8 mouse cellular contexts compared by ENCODE assay signal in the genomic region with DNA sequence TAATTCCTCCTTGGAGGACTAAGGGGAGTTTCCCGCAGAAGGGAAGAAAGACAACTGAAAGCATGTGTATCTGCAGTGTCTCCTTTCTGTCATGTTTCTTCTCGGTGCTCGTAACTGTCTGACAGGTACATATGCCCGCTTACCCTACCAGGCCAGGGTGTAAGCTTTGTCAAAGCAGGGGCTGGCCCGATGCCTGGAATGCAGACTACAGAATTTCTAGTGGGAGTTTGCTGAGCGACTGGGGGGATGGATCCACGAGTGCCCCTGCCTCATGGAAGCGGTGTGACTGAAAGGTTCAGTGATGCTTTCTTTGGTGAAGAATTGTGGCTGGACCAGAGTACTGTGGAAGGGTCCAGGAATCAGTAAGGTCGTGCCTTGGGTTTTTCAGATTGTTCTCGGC. TPM values are rescaled to one million over a fixed set of nuclear protein-coding genes. Genes with fewer than 3 reads are reported as not detected.
DNase-seq lines count a peak whose midpoint lies in the region; ATAC-seq and TF ChIP-seq lines count a peak whose summit lies in the region.

No protein-coding gene starts in this region.

- no peak for DNase-seq in kidney, adult 2 months
- no peak for DNase-seq in embryonic facial prominence, embryonic 11.5 days (ENCODE audit: low spot score)
- no peak for DNase-seq in hindbrain, postnatal 0 days (ENCODE audit: low spot score)
- no peak for DNase-seq in midbrain, postnatal 0 days (ENCODE audit: low spot score)
- DNase-seq in spleen, postnatal 36 days (ENCODE audit: low spot score in 2 of 2) = no peak
- DNase-seq in urinary bladder, adult 18-20 months (ENCODE audit: low spot score in 2 of 2) = no peak
- DNase-seq in thymus, postnatal 14 days = no peak

- ATAC-seq in kidney, embryonic 16.5 days (ENCODE audit: low FRiP score, low TSS enrichment) = no peak
- ATAC-seq in embryonic facial prominence, embryonic 11.5 days (replicated peaks; ENCODE audit: insufficient number of reproducible peaks, low FRiP score, low TSS enrichment, low read depth) = no peak
- no peak for ATAC-seq in hindbrain, postnatal 0 days
- no peak for ATAC-seq in midbrain, postnatal 0 days (ENCODE audit: low FRiP score)

- H3K4me1 ChIP-seq in kidney, embryonic 16.5 days (ENCODE audit: insufficient read depth, low read length) = peaks cover 42% of the 10 kb centered on the region
- peaks cover 15% of the 10 kb centered on the region for H3K4me1 ChIP-seq in kidney, adult 2 months (ENCODE audit: control insufficient read depth, insufficient read depth, low read length)
- H3K4me1 ChIP-seq in embryonic facial prominence, embryonic 11.5 days (ENCODE audit: control insufficient read depth, insufficient read depth, low read length) = no peaks in the 10 kb centered on the region
- peaks cover 14% of the 10 kb centered on the region; the same call in 1 of the 2 replicates for H3K4me1 ChIP-seq in hindbrain, postnatal 0 days (ENCODE audit: insufficient read depth, low read length)
- H3K4me1 ChIP-seq in midbrain, postnatal 0 days (ENCODE audit: insufficient read depth, low read length) = peaks cover 8% of the 10 kb centered on the region; the same call in 1 of the 2 replicates

- no peak for TF ChIP-seq POLR2A in kidney, adult 2 months (IDR thresholded peaks at IDR 0.05; ENCODE audit: low read depth, low read length)

- H3K4me2 ChIP-seq in kidney, embryonic 16.5 days (replicated peaks; ENCODE audit: low read depth, low read length) = peak overlapping the region; percentile 83
- peak overlapping the region; percentile 76 for H3K4me2 ChIP-seq in embryonic facial prominence, embryonic 11.5 days (ENCODE audit: low read depth, low read length)
- H3K4me2 ChIP-seq in hindbrain, postnatal 0 days (ENCODE audit: low read depth, low read length) = peak overlapping the region; percentile 88
- H3K4me2 ChIP-seq in midbrain, postnatal 0 days (ENCODE audit: low read depth, low read length, poor library complexity, severe bottlenecking) = peak overlapping the region; percentile 83

- peak overlapping the region; percentile 97 for H3K4me3 ChIP-seq in kidney, embryonic 16.5 days (ENCODE audit: low read length)
- no peak overlapping the region for H3K4me3 ChIP-seq in kidney, adult 2 months (ENCODE audit: insufficient read depth, low read depth, low read length)
- H3K4me3 ChIP-seq in embryonic facial prominence, embryonic 11.5 days (ENCODE audit: low read depth, low read length) = peak overlapping the region; percentile 95
- peak overlapping the region; percentile 71; the same call in 1 of the 2 replicates for H3K4me3 ChIP-seq in hindbrain, postnatal 0 days (ENCODE audit: low read length)
- peak overlapping the region; percentile 62 for H3K4me3 ChIP-seq in midbrain, postnatal 0 days (ENCODE audit: low read depth, low read length)

- H3K9ac ChIP-seq in kidney, embryonic 16.5 days (replicated peaks; ENCODE audit: low read length) = peak overlapping the region; percentile 94; the same call in 1 of the 2 replicates
- H3K9ac ChIP-seq in embryonic facial prominence, embryonic 11.5 days (replicated peaks; ENCODE audit: low read length) = no peak overlapping the region; the same call in 1 of the 2 replicates
- H3K9ac ChIP-seq in hindbrain, postnatal 0 days (replicated peaks; ENCODE audit: low read length) = no peak overlapping the region
- 0 out of 2 replicates have a peak overlapping the region, but pooled peaks have one; percentile 77 for H3K9ac ChIP-seq in midbrain, postnatal 0 days (replicated peaks; ENCODE audit: low read length, poor library complexity, severe bottlenecking)

- H3K27ac ChIP-seq in kidney, embryonic 16.5 days (ENCODE audit: low read length) = no peak overlapping the region
- no peak overlapping the region for H3K27ac ChIP-seq in kidney, adult 2 months (ENCODE audit: insufficient read depth, low read depth, low read length)
- no peak overlapping the region for H3K27ac ChIP-seq in embryonic facial prominence, embryonic 11.5 days (replicated peaks; ENCODE audit: low read depth, low read length)
- no peak overlapping the region for H3K27ac ChIP-seq in hindbrain, postnatal 0 days
- no peak overlapping the region for H3K27ac ChIP-seq in midbrain, postnatal 0 days (ENCODE audit: low read depth, low read length)

- peaks cover 12% of the 10 kb centered on the region; the same call in 1 of the 2 replicates for H3K36me3 ChIP-seq in kidney, embryonic 16.5 days (ENCODE audit: insufficient read depth, low read length)
- H3K36me3 ChIP-seq in kidney, adult 2 months (ENCODE audit: control insufficient read depth, insufficient read depth, low read length) = no peaks in the 10 kb centered on the region; the same call in 1 of the 2 replicates
- no peaks in the 10 kb centered on the region; the same call in 1 of the 2 replicates for H3K36me3 ChIP-seq in embryonic facial prominence, embryonic 11.5 days (replicated peaks; ENCODE audit: control insufficient read depth, insufficient read depth, low read depth, low read length)
- H3K36me3 ChIP-seq in hindbrain, postnatal 0 days (ENCODE audit: insufficient read depth, low read length) = peaks cover 6% of the 10 kb centered on the region; the same call in 1 of the 2 replicates
- H3K36me3 ChIP-seq in midbrain, postnatal 0 days (ENCODE audit: insufficient read depth, low read length) = peaks cover 7% of the 10 kb centered on the region

- no peaks in the 10 kb centered on the region for H3K9me3 ChIP-seq in kidney, embryonic 16.5 days (ENCODE audit: low read length)
- H3K9me3 ChIP-seq in embryonic facial prominence, embryonic 11.5 days (replicated peaks; ENCODE audit: control insufficient read depth, low read length) = no peaks in the 10 kb centered on the region
- no peaks in the 10 kb centered on the region for H3K9me3 ChIP-seq in hindbrain, postnatal 0 days (ENCODE audit: low read length)
- H3K9me3 ChIP-seq in midbrain, postnatal 0 days (ENCODE audit: low read length) = no peaks in the 10 kb centered on the region

- no peak for TF ChIP-seq CTCF in kidney, adult 2 months (conservative IDR thresholded peaks at IDR 0.05; ENCODE audit: insufficient read depth, insufficient read length, low read depth, low read length)
- TF ChIP-seq CTCF in hindbrain, postnatal 0 days (IDR thresholded peaks at IDR 0.05; ENCODE audit: low read depth) = no peak
- TF ChIP-seq CTCF in midbrain, postnatal 0 days (IDR thresholded peaks at IDR 0.05) = no peak

- no peaks in the 10 kb centered on the region for H3K27me3 ChIP-seq in kidney, embryonic 16.5 days (ENCODE audit: insufficient read depth, low read length)
- H3K27me3 ChIP-seq in kidney, adult 2 months (replicated peaks; ENCODE audit: control insufficient read depth, insufficient read depth, low read length) = no peaks in the 10 kb centered on the region
- H3K27me3 ChIP-seq in embryonic facial prominence, embryonic 11.5 days (ENCODE audit: control insufficient read depth, insufficient read depth, low read length) = no peaks in the 10 kb centered on the region
- no peaks in the 10 kb centered on the region for H3K27me3 ChIP-seq in hindbrain, postnatal 0 days (ENCODE audit: insufficient read depth, low read length)
- no peaks in the 10 kb centered on the region for H3K27me3 ChIP-seq in midbrain, postnatal 0 days (ENCODE audit: insufficient read depth, low read length)

- 86% methylated on average over 10 of the region's 10 CpGs for WGBS in kidney, embryonic 16.5 days
- WGBS in kidney, adult 2 months = 77% methylated on average over 10 of the region's 10 CpGs
- 90% methylated on average over 10 of the region's 10 CpGs for WGBS in embryonic facial prominence, embryonic 11.5 days
- 80% methylated on average over 10 of the region's 10 CpGs for WGBS in hindbrain, postnatal 0 days
- whole genome bisulfite sequencing in midbrain, postnatal 0 days = 93% methylated on average over 10 of the region's 10 CpGs

RNA-seq across cellular contexts. Expression of gene Sec23ip, which starts 1.4 kb away (rescaled TPM):
- polyA plus RNA-seq in kidney, embryonic 16.5 days (2015; fragmentation: Nextera tagmentation; extraction: Ambion mirVana) = 39.2 TPM in 2 replicates
- polyA plus RNA-seq in kidney, adult 2 months (2012; rRNA removed) = 29.9 and 35.5 TPM in 2 replicates
- polyA plus RNA-seq in embryonic facial prominence, embryonic 11.5 days (2014; fragmentation: Nextera tagmentation; extraction: Ambion mirVana) = 38.3 and 38.4 TPM in 2 replicates
- total RNA-seq in hindbrain, postnatal 0 days (2014; rRNA removed) = 18.7 and 19.0 TPM in 2 replicates
- polyA plus RNA-seq in hindbrain, postnatal 0 days (2015; fragmentation: Nextera tagmentation; extraction: Ambion mirVana) = 24.6 and 26.1 TPM in 2 replicates
- 23.5 and 35.7 TPM in 2 replicates for total RNA-seq in midbrain, postnatal 0 days (2014; rRNA removed)
- 26.3 and 26.4 TPM in 2 replicates for polyA plus RNA-seq in midbrain, postnatal 0 days (2015; fragmentation: Nextera tagmentation; extraction: Ambion mirVana)

RNA-seq across cellular contexts. Expression of gene Mcmbp, which starts 5.9 kb away (rescaled TPM):
- polyA plus RNA-seq in kidney, embryonic 16.5 days (2015; fragmentation: Nextera tagmentation; extraction: Ambion mirVana) = 54.8 and 61.2 TPM in 2 replicates
- 19.8 and 22.2 TPM in 2 replicates for polyA plus RNA-seq in kidney, adult 2 months (2012; rRNA removed)
- polyA plus RNA-seq in embryonic facial prominence, embryonic 11.5 days (2014; fragmentation: Nextera tagmentation; extraction: Ambion mirVana) = 85.1 and 85.3 TPM in 2 replicates
- total RNA-seq in hindbrain, postnatal 0 days (2014; rRNA removed) = 28.7 and 39.4 TPM in 2 replicates
- 38.5 and 41.2 TPM in 2 replicates for polyA plus RNA-seq in hindbrain, postnatal 0 days (2015; fragmentation: Nextera tagmentation; extraction: Ambion mirVana)
- 37.1 and 39.0 TPM in 2 replicates for total RNA-seq in midbrain, postnatal 0 days (2014; rRNA removed)
- 34.8 and 42.7 TPM in 2 replicates for polyA plus RNA-seq in midbrain, postnatal 0 days (2015; fragmentation: Nextera tagmentation; extraction: Ambion mirVana)

Comparison
In these comparisons a context has a peak if more than half of its experiments do, and no peak if none do; other contexts are left out.
1. H3K9ac ChIP-seq: peak in kidney, embryonic 16.5 days (single experiment) and midbrain, postnatal 0 days (single experiment); none in embryonic facial prominence, embryonic 11.5 days (single experiment) and hindbrain, postnatal 0 days (single experiment).
2. Peak in every context shown above with its lines, with median percentiles within 50 percentile points of each other: H3K4me2 ChIP-seq.